Mouse (Mus musculus) CH12.LX (cell line): ENCODE results near the gene Phtf2. TPM values are rescaled to one million over a fixed set of nuclear protein-coding genes. Genes with fewer than 3 reads are reported as not detected.

Source experiments
- DNase-seq: peaks from one replicate; pipeline ENCODE4 v3.0.0-alpha.2; 2013; ENCODE audit errors: extremely low read depth
- H3K27ac ChIP-seq: 2 replicates; pipeline ENCODE4 v1.5.1; 2012; ENCODE audit warnings: low read depth, mild to moderate bottlenecking, control low read depth, moderate library complexity; ENCODE audit not compliant: insufficient read depth
- H3K27me3 ChIP-seq: replicated peaks from 2 replicates; pipeline ENCODE3; 2012; ENCODE audit warnings: inconsistent platforms
- H3K36me3 ChIP-seq, 2 experiments: replicated peaks in 1 of 2; 2 replicates each; pipeline versions ENCODE3 to v1.6.1; 2012; ENCODE audit warnings: inconsistent platforms in 1 of 2, low read length in 1 of 2, mild to moderate bottlenecking in 1 of 2, mixed read lengths in 1 of 2, moderate library complexity in 1 of 2; ENCODE audit not compliant: control insufficient read depth in 1 of 2, insufficient read depth in 1 of 2
- H3K4me1 ChIP-seq, 2 experiments: 2 replicates each; pipeline ENCODE4 v1.6.1; 2012; ENCODE audit warnings: inconsistent platforms in 1 of 2, moderate library complexity in 1 of 2; ENCODE audit not compliant: insufficient read depth in 2 of 2, control insufficient read depth in 1 of 2
- H3K4me2 ChIP-seq: 2 replicates; pipeline ENCODE4 v1.6.1; 2012; ENCODE audit warnings: low read depth, mild to moderate bottlenecking, control low read depth; ENCODE audit not compliant: poor library complexity, insufficient read depth, severe bottlenecking
- H3K4me3 ChIP-seq, 3 experiments: fragments of 150-350 bp in 1 of 3; sonication (generic) in 1 of 3; replicated peaks in 1 of 3; 2 replicates each; pipeline versions ENCODE3 to v1.5.1; 2011 to 2012; ENCODE audit warnings: low read depth in 2 of 3, low read length in 2 of 3, mild to moderate bottlenecking in 2 of 3, moderate library complexity in 2 of 3, control low read depth in 1 of 3, improper control_type of control experiment in 1 of 3, inconsistent platforms in 1 of 3, mixed read lengths in 1 of 3; ENCODE audit not compliant: poor library complexity in 1 of 3
- H3K79me2 ChIP-seq: replicated peaks from 2 replicates; pipeline ENCODE4 v1.6.1; 2012; ENCODE audit warnings: mild to moderate bottlenecking, moderate library complexity; ENCODE audit not compliant: control insufficient read depth, poor library complexity, insufficient read depth, severe bottlenecking; ENCODE audit errors: extremely low read depth
- H3K9ac ChIP-seq: 2 replicates; pipeline ENCODE4 v1.6.1; 2012; ENCODE audit warnings: low read depth, mild to moderate bottlenecking, control low read depth, moderate library complexity; ENCODE audit not compliant: insufficient read depth
- H3K9me3 ChIP-seq: replicated peaks from 2 replicates; pipeline ENCODE3; 2012; ENCODE audit warnings: low read length, inconsistent platforms, mixed read lengths
- CHD2 ChIP-seq: IDR thresholded peaks from 2 replicates; pipeline ENCODE4 v1.6.1; 2011; ENCODE audit warnings: low read length, improper control_type of control experiment
- E2F4 ChIP-seq: IDR thresholded peaks from 2 replicates; pipeline ENCODE4 v1.6.1; 2011; ENCODE audit warnings: low read depth, low read length, improper control_type of control experiment; ENCODE audit not compliant: insufficient replicate concordance
- ELF1 ChIP-seq: IDR thresholded peaks from 2 replicates; pipeline ENCODE4 v1.6.1; 2014; ENCODE audit warnings: low read depth, mild to moderate bottlenecking, inconsistent platforms, low read length, improper control_type of control experiment
- EP300 ChIP-seq: IDR thresholded peaks from 2 replicates; pipeline ENCODE4 v1.6.1; 2011; ENCODE audit warnings: low read length, improper control_type of control experiment
- ETS1 ChIP-seq: conservative IDR thresholded peaks from 2 replicates; pipeline ENCODE4 v1.6.1; 2012; ENCODE audit warnings: low read depth, mild to moderate bottlenecking, inconsistent platforms, low read length, improper control_type of control experiment, moderate library complexity
- GABPA ChIP-seq: IDR thresholded peaks from 2 replicates; pipeline ENCODE4 v1.6.1; 2012; ENCODE audit warnings: low read depth, low read length, improper control_type of control experiment, inconsistent platforms; ENCODE audit not compliant: insufficient replicate concordance
- HCFC1 ChIP-seq: IDR thresholded peaks from 2 replicates; pipeline ENCODE4 v1.6.1; 2012; ENCODE audit warnings: low read depth, mild to moderate bottlenecking, inconsistent platforms, low read length, improper control_type of control experiment
- KAT2A ChIP-seq: IDR thresholded peaks from 2 replicates; pipeline ENCODE4 v1.6.1; 2012; ENCODE audit warnings: low read length, improper control_type of control experiment, inconsistent platforms; ENCODE audit not compliant: insufficient replicate concordance
- MXI1 ChIP-seq: IDR thresholded peaks from 2 replicates; pipeline ENCODE4 v1.6.1; 2011; ENCODE audit warnings: mild to moderate bottlenecking, low read depth, low read length, improper control_type of control experiment
- MYC ChIP-seq: IDR thresholded peaks from 2 replicates; pipeline ENCODE4 v1.6.1; 2011; ENCODE audit warnings: low read depth, mild to moderate bottlenecking, improper control_type of control experiment, low read length
- NELFE ChIP-seq: IDR thresholded peaks from 2 replicates; pipeline ENCODE4 v1.6.1; 2011; ENCODE audit warnings: low read depth, low read length, improper control_type of control experiment
- NRF1 ChIP-seq: IDR thresholded peaks from 2 replicates; pipeline ENCODE4 v1.6.1; 2014; ENCODE audit warnings: low read depth, mild to moderate bottlenecking, inconsistent platforms, low read length, improper control_type of control experiment, moderate library complexity
- RAD21 ChIP-seq: IDR thresholded peaks from 2 replicates; pipeline ENCODE4 v1.6.1; 2011; ENCODE audit warnings: low read depth, mild to moderate bottlenecking, low read length, improper control_type of control experiment, moderate library complexity
- RCOR1 ChIP-seq: conservative IDR thresholded peaks from 2 replicates; pipeline ENCODE4 v1.6.1; 2012; ENCODE audit warnings: low read depth, mild to moderate bottlenecking, inconsistent platforms, low read length, improper control_type of control experiment
- UBTF ChIP-seq: IDR thresholded peaks from 2 replicates; pipeline ENCODE4 v1.6.1; 2012; ENCODE audit warnings: low read depth, mild to moderate bottlenecking, inconsistent platforms, low read length, improper control_type of control experiment, moderate library complexity
- USF1 ChIP-seq: IDR thresholded peaks from 2 replicates; pipeline ENCODE4 v1.6.1; 2014; ENCODE audit warnings: low read depth, mild to moderate bottlenecking, inconsistent platforms, low read length, improper control_type of control experiment
- ZC3H11A ChIP-seq: IDR thresholded peaks from 2 replicates; pipeline ENCODE4 v1.6.1; 2012; ENCODE audit warnings: low read depth, mild to moderate bottlenecking, inconsistent platforms, low read length, improper control_type of control experiment
- ZMIZ1 ChIP-seq: IDR thresholded peaks from 2 replicates; pipeline ENCODE4 v1.6.1; 2012; ENCODE audit warnings: low read depth, mild to moderate bottlenecking, inconsistent platforms, low read length, improper control_type of control experiment
- dilution Hi-C: fragments of 300-500 bp; cut with MboI; formaldehyde crosslinking; loops from 2 replicates; pipeline ENCODE4 v1.14.3; 2020; ENCODE audit warnings: low sequenced_read_pairs; ENCODE audit not compliant: extremely low pct_unique_long_range_greater_than_20kb, extremely low pct_ligation_motif_present
- in situ Hi-C: fragments of 300-500 bp; cut with MboI; formaldehyde crosslinking; loops from 3 replicates; pipeline ENCODE4 v1.14.3; 2019; ENCODE audit warnings: low sequenced_read_pairs, low pct_ligation_motif_present, low pct_unique_long_range_greater_than_20kb, mixed read lengths
- polyA plus RNA-seq: library from polyadenylated mRNA; unstranded; fragments of >175 nt; gene quantifications from 2 replicates; pipeline ENCODE4 v1.2.1, GENCODE M21; 2012; ENCODE audit warnings: low read depth; ENCODE audit not compliant: insufficient read length
- total RNA-seq, 2 experiments: library from RNA; depleted of rRNA; stranded (reverse); fragments of 300-350 nt in 1 of 2; fragments of >200 nt in 1 of 2; gene quantifications; 2 replicates each; pipeline ENCODE4 v1.2.3; 2012 to 2014

Phtf2 gene
- total and polyA plus RNA-seq, 3 experiments = 18.5 to 30.4 (median 28.1) TPM

DNA sequence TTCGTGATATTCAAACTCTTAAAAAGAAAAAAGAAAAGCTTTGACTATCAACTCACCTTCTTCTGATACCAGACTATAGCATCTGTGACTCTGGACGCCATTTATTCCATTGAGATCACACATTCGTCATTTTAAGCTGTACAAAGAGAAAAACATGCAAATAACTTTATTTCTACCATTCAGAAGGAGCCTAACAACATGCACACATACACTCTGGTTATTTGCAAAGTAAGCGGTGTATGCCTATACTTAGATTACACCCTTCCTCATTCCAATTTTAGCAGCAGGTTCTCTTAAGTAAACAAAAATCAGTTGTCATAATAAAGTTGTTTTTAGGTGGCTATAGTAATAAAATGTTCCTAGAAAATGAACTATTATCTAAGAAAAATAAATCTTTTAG is 26.9 kb downstream of the Phtf2 start:
- no peak overlapping the region for H3K9ac ChIP-seq
- dilution Hi-C loops = no loop called here
- H3K79me2 ChIP-seq = no peaks in the 10 kb centered on the region
- H3K4me1 ChIP-seq = peaks cover 0 to 26% of the 10 kb centered on the region in 2 experiments; a peak in 2 of 4 replicates
- H3K9me3 ChIP-seq = no peaks in the 10 kb centered on the region
- in situ Hi-C loops = no loop called here
- H3K27ac ChIP-seq = no peak overlapping the region
- no peak for DNase-seq
- peaks cover 0 to 23% of the 10 kb centered on the region in 2 experiments for H3K36me3 ChIP-seq
- no peak overlapping the region for H3K4me2 ChIP-seq
- no peak for TF ChIP-seq MXI1
- no peak for TF ChIP-seq NRF1
- no peak for TF ChIP-seq NELFE
- no peak for TF ChIP-seq ZMIZ1
- TF ChIP-seq ELF1 = no peak
- TF ChIP-seq EP300 = no peak
- TF ChIP-seq RAD21 = no peak
- TF ChIP-seq HCFC1 = no peak
- TF ChIP-seq KAT2A = no peak
- no peak for TF ChIP-seq ETS1
- no peak for TF ChIP-seq USF1
- TF ChIP-seq ZC3H11A = no peak
- no peak for TF ChIP-seq MYC
- TF ChIP-seq E2F4 = no peak
- no peaks in the 10 kb centered on the region for H3K27me3 ChIP-seq
- H3K4me3 ChIP-seq = no peak overlapping the region

DNA sequence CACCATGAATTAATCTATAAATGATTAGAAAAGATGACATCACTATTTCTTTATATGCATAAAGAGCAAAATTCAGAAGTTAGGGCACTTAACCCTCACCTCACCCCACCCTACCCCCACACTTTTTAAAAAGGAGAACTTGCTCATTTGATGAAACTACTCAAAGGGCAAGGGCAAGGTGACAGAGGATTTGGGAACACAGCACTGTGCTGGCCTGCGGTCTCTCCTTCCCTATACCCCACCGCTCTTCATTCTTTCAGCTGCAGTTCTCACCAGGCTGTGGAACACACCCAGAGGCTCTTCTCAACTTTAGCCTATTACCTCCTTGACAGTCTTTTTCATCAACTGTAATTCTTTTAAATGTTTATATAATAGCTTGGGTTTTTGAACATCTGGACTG is 34.9 kb downstream of the Phtf2 start:
- TF ChIP-seq KAT2A (no peak), UBTF (no peak), CHD2 (no peak), GABPA (no peak), MYC (no peak), RCOR1 (no peak)
- H3K9ac ChIP-seq = no peak overlapping the region
- H3K27me3 ChIP-seq = no peaks in the 10 kb centered on the region
- H3K4me3 ChIP-seq = no peak overlapping the region
- H3K9me3 ChIP-seq = no peaks in the 10 kb centered on the region
- no peak overlapping the region for H3K27ac ChIP-seq
- H3K36me3 ChIP-seq = peaks cover 0 to 22% of the 10 kb centered on the region in 2 experiments
- DNase-seq = no peak
- H3K4me2 ChIP-seq = no peak overlapping the region
- in situ Hi-C loops = no loop called here
- peaks cover 0 to 14% of the 10 kb centered on the region in 2 experiments; a peak in 1 of 4 replicates for H3K4me1 ChIP-seq
- dilution Hi-C loops = no loop called here
- no peaks in the 10 kb centered on the region for H3K79me2 ChIP-seq
